Mouse (Mus musculus) thymus, postnatal 25 days (tissue): ENCODE results near the gene Olfr768.
"Not testable (repeated sequence)": the region's sequence is repeated elsewhere in the genome, so short reads cannot be mapped to it uniquely, and the experiment has no call there.

Experiments
- DNase-seq: peaks from one replicate; pipeline ENCODE4 v3.0.0; 2022

Olfr768 gene

GRCm38 (mm10) chr10:129099275-129099674, at the start of gene Olfr768:
Gene Olfr768, minus strand, starts transcription at chr10:129099375.
- DNase-seq = no peak

GRCm38 (mm10) chr10:129138898-129139297, 39.7 kb upstream of the Olfr768 start, which contains the start of gene Olfr770:
Gene Olfr770, minus strand, starts transcription at chr10:129138998.
- no peak for DNase-seq

GRCm38 (mm10) chr10:129117761-129118160, 18.6 kb upstream of the Olfr768 start, which contains the start of gene Olfr769:
Gene Olfr769, minus strand, starts transcription at chr10:129117861.
- no peak for DNase-seq

- no peak for DNase-seq
Measured at GRCm38 (mm10) chr10:129115146-129115545, 16.0 kb upstream of the Olfr768 start.

- DNase-seq = no peak
Measured at GRCm38 (mm10) chr10:129101231-129101630, 2.1 kb upstream of the Olfr768 start.

GRCm38 (mm10) chr10:129082810-129083209, 16.4 kb downstream of the Olfr768 start, which contains the start of gene Olfr767:
Gene Olfr767, minus strand, starts transcription at chr10:129082910.
- DNase-seq = not testable (repeated sequence)

GRCm38 (mm10) chr10:129068877-129069276, 30.3 kb downstream of the Olfr768 start, which contains the start of gene Olfr766-ps1:
Gene Olfr766-ps1, minus strand, starts transcription at chr10:129068977.
- DNase-seq = no peak

GRCm38 (mm10) chr10:129049898-129050297, 49.3 kb downstream of the Olfr768 start, which contains the start of gene Olfr765:
Gene Olfr765, minus strand, starts transcription at chr10:129049998.
- not testable (repeated sequence) for DNase-seq
